Mouse (Mus musculus) ES-E14 (cell line): ENCODE measurements around the gene Sned1.

Experiments
- CHD2 ChIP-seq: IDR thresholded peaks from 2 replicates; pipeline ENCODE4 v1.6.1; 2014; ENCODE audit warnings: mild to moderate bottlenecking, low read depth, low read length, inconsistent platforms
- HCFC1 ChIP-seq: IDR thresholded peaks from 2 replicates; pipeline ENCODE4 v1.6.1; 2012; ENCODE audit warnings: low read length, inconsistent platforms, borderline replicate concordance; ENCODE audit not compliant: insufficient read depth
- MAFK ChIP-seq: IDR thresholded peaks from 2 replicates; pipeline ENCODE4 v1.6.1; 2014; ENCODE audit warnings: mild to moderate bottlenecking, low read depth, low read length, inconsistent platforms; ENCODE audit not compliant: insufficient read depth

DNA sequence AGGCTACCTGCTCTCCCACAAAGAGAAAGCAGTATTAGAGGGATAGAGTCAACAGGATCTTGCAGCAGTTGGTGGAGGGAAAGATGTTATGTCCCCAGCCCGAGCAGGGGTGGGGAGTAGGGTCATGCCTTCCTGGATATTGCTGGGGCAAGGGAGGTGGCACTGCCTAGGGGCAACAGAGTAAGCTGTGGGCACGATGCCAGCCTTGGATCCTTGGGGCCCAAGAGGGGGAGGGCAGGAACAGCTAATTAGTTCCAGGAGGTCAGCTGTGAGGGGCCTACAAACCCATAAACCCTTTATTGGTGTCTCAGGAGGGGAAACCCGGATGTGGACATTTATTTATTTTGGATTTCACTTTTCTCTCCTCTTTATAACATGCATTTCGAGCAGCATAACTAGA is 10.4 kb upstream of the Sned1 start:
- TF ChIP-seq HCFC1, result no peak
- TF ChIP-seq CHD2, result no peak
- TF ChIP-seq MAFK, result no peak
